Mouse (Mus musculus) limb, embryonic 11.5 days (tissue): ENCODE measurements around the gene Gnmt. TPM values are rescaled to one million over a fixed set of nuclear protein-coding genes. Genes with fewer than 3 reads are reported as not detected.

ENCODE experiments used
- ATAC-seq: fragments of 200-750 bp; cut with Nextera tagmentation; 2 replicates; pipeline ENCODE4 v1.8.0; 2017; ENCODE audit warnings: low read depth; ENCODE audit not compliant: insufficient number of reproducible peaks, low FRiP score, low TSS enrichment
- DNase-seq: peaks from one replicate; pipeline ENCODE4 v3.0.0-alpha.2; 2015; ENCODE audit warnings: low spot score
- H3K27ac ChIP-seq: fragments of 300-500 bp; sonication (generic); replicated peaks from 2 replicates; pipeline ENCODE4 v1.5.1; 2014; ENCODE audit warnings: low read depth, mild to moderate bottlenecking, low read length
- H3K27me3 ChIP-seq: fragments of 300-500 bp; sonication (generic); 2 replicates; pipeline ENCODE4 v1.6.1; 2014; ENCODE audit warnings: mild to moderate bottlenecking, low read length, mixed read lengths; ENCODE audit not compliant: control insufficient read depth, insufficient read depth
- H3K36me3 ChIP-seq: fragments of 300-500 bp; sonication (generic); 2 replicates; pipeline ENCODE4 v1.6.1; 2014; ENCODE audit warnings: mild to moderate bottlenecking, low read length, moderate library complexity, mixed read lengths; ENCODE audit not compliant: control insufficient read depth, insufficient read depth
- H3K4me1 ChIP-seq: fragments of 300-500 bp; sonication (generic); 2 replicates; pipeline ENCODE4 v1.6.1; 2014; ENCODE audit warnings: low read length, mixed read lengths; ENCODE audit not compliant: control insufficient read depth, insufficient read depth
- H3K4me2 ChIP-seq: fragments of 300-500 bp; sonication (generic); 2 replicates; pipeline ENCODE4 v1.6.1; 2014; ENCODE audit warnings: low read depth, mild to moderate bottlenecking, moderate library complexity; ENCODE audit not compliant: severe bottlenecking
- H3K4me3 ChIP-seq: fragments of 300-500 bp; sonication (generic); 2 replicates; pipeline ENCODE4 v1.5.1; 2014; ENCODE audit warnings: low read depth, low read length
- H3K9ac ChIP-seq: fragments of 300-500 bp; sonication (generic); 2 replicates; pipeline ENCODE4 v1.6.1; 2014; ENCODE audit warnings: mild to moderate bottlenecking, low read length
- H3K9me3 ChIP-seq: fragments of 300-500 bp; sonication (generic); 2 replicates; pipeline ENCODE4 v1.6.1; 2016; ENCODE audit warnings: low read length; ENCODE audit not compliant: control insufficient read depth
- WGBS: fragments of 180-500 bp; shearing (Covaris S2); extraction: QIAGEN DNeasy Blood & Tissue Kit; methylation state at CpG from one replicate; pipeline ENCODE4 v1.1.7; 2014; 5-methylcytosine and 5-hydroxymethylcytosine counted together
- polyA plus RNA-seq: library from polyadenylated mRNA; unstranded; fragments of >200 nt; fragmentation: Nextera tagmentation; extraction: Ambion mirVana; gene quantifications from 2 replicates; pipeline ENCODE4 v1.2.1, GENCODE M21; 2014

The Gnmt gene
- polyA plus RNA-seq, 1 experiment from 2014 or later, result 0.35 TPM

- Histone ChIP-seq H3K4me3 (no peak overlapping the region), H3K36me3 (peaks cover 10% of the 10 kb centered on the region; the same call in 1 of the 2 replicates), H3K9ac (no peak overlapping the region), H3K27me3 (no peaks in the 10 kb centered on the region), H3K27ac (no peak overlapping the region), H3K4me1 (no peaks in the 10 kb centered on the region), H3K4me2 (no peak overlapping the region), H3K9me3 (no peaks in the 10 kb centered on the region)
- WGBS, result 92% methylated on average over 2 of the region's 2 CpGs
- DNase-seq (no peak), ATAC-seq (no peak)
These were observed 37.6 kb downstream of the Gnmt start for GRCm38 (mm10) chr17:46691390-46691789.

DNA sequence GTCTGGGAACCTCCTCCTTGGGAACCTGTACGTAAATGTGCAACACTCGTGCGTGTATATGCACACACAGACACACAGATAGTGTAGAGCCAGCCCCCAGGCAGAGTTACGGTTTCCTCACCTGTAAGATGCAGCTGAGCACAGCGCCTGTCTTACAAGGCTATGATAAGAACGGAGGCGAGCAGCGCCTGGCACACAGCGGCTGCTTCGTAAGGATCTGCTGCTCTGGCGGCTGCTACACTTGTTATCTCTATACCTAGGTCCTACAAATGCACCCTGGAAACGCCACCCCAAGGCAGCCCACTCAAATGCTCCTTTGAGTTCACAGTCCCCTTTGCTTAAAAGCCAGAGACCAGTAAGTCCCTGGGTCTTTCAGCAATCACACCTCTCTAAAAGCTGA lies 38.3 kb downstream of the Gnmt start:
- Histone ChIP-seq H3K4me1 (no peaks in the 10 kb centered on the region), H3K9me3 (no peaks in the 10 kb centered on the region), H3K27me3 (no peaks in the 10 kb centered on the region), H3K27ac (no peak overlapping the region), H3K9ac (no peak overlapping the region), H3K36me3 (peaks cover 11% of the 10 kb centered on the region; the same call in 1 of the 2 replicates), H3K4me2 (no peak overlapping the region), H3K4me3 (no peak overlapping the region)
- DNase-seq (no peak), ATAC-seq (no peak)
- 93% methylated on average over 12 of the region's 12 CpGs for WGBS

DNA sequence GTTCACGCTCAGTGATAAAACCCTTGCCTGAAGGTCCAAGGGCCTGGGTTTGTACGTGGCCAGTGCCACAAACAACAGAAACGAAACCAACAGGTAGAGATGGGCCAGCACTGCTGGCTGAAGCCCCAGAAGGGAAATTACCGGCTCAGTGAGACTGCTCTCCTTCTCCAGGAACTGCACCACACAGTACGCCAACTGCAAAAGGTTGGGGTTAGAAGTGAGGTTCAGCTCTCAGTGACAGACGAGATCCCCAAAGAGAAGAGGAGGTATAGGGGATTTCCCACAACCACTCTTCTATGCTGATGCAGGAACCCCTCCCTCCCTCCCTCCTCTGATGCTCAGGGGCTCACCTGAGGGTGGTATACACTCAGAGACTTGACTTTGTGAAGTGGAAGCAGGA lies 43.1 kb downstream of the Gnmt start:
- Histone ChIP-seq H3K9me3 (no peaks in the 10 kb centered on the region), H3K27ac (no peak overlapping the region), H3K4me3 (no peak overlapping the region), H3K27me3 (no peaks in the 10 kb centered on the region), H3K9ac (no peak overlapping the region), H3K36me3 (peaks cover 38% of the 10 kb centered on the region), H3K4me1 (peaks cover 4% of the 10 kb centered on the region; the same call in 1 of the 2 replicates), H3K4me2 (no peak overlapping the region)
- 92% methylated on average over 6 of the region's 6 CpGs for WGBS
- ATAC-seq (no peak), DNase-seq (no peak)

- Histone ChIP-seq H3K36me3 (peaks cover 43% of the 10 kb centered on the region), H3K4me3 (no peak overlapping the region)
- 83% methylated on average over 16 of the region's 16 CpGs for WGBS
These were observed 46.1 kb downstream of the Gnmt start for GRCm38 (mm10) chr17:46682654-46683389.

DNA sequence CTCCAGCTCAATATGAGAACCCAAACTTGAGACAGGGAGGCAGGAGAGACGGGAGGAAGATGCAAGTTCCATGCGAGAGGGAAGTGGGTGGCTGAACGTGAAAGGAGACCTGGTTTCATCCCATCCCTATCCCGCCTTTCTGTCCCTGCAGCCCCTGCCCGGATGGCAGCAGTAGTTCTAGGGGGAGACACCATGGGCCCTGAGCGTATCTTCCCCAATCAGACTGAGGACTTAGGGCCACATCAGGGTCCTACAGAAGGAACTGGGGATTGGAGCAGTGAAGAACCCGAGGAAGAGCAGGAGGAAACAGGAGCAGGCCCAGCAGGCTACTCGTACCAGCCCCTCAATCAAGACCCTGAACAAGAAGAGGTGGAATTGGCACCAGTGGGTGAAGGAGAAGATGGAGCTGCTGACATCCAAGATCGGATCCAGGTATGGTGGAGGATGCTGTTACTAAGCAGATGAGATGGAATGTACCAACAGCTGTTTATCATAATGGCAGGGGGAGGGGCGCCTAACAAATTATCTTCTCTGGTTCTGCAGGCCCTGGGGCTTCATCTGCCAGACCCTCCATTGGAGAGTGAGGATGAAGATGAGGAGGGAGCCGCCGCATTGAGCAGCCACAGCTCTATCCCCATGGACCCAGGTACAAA lies 47.4 kb downstream of the Gnmt start:
- H3K4me3 ChIP-seq, result peak overlapping the region; percentile 88
- peak overlapping the region; percentile 83 for H3K4me2 ChIP-seq
- DNase-seq, result no peak
- peaks cover 17% of the 10 kb centered on the region for H3K4me1 ChIP-seq
- WGBS, result 26% methylated on average over 12 of the region's 12 CpGs
- peak overlapping the region; percentile 47 for H3K9ac ChIP-seq
- H3K36me3 ChIP-seq, result peaks cover 42% of the 10 kb centered on the region
- no peak for ATAC-seq
- no peaks in the 10 kb centered on the region for H3K27me3 ChIP-seq
- H3K27ac ChIP-seq, result no peak overlapping the region; the same call in 1 of the 2 replicates
- H3K9me3 ChIP-seq, result no peaks in the 10 kb centered on the region

More at GRCm38 (mm10) chr17:46682654-46683389, 46.1 kb downstream of the Gnmt start:
- DNase-seq (no peak), ATAC-seq (no peak)
- no peak overlapping the region for H3K4me2 ChIP-seq
- H3K9me3 ChIP-seq, result no peaks in the 10 kb centered on the region
- H3K27ac ChIP-seq, result no peak overlapping the region
- H3K27me3 ChIP-seq, result no peaks in the 10 kb centered on the region
- peaks cover 17% of the 10 kb centered on the region for H3K4me1 ChIP-seq
- no peak overlapping the region for H3K9ac ChIP-seq

DNA sequence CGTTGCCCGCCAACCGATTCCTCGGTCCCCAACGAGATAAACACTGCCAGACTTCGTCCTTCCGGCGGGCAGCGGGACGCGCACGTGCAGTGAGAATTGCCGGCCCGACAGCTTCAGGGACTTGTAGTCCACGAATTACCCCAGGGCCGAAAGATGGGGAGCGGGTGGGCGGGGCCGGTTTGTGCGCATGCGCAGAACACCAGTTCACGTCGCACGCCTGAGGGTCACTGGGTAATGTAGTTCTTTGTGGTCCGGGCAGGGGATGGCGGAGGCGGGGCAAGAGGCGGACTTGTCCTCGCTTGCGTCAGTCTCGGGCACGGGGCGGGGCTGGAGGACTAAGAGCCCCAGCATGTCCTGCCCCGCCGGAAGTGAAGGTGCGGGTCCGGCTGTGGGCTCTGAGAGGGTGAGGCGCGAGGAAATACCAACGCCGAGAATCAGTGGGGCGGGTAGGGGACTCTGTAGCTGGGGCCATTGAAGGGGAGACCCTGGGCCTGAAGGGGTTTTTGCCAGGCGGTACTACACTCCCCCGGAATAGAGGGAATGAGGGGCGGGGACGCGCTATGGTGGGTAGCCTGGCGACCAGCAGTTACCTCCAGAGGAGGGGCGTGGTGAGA lies 48.1 kb downstream of the Gnmt start, which contains the start of gene Klhdc3:
TSS of gene Klhdc3 (minus strand) at position 155 of the 614 bp plus-strand sequence.
- Histone ChIP-seq H3K9ac (peak within 1 kb of the TSS; percentile 70), H3K4me1 (peaks cover 17% of the 10 kb centered on the region), H3K4me3 (peak within 1 kb of the TSS; percentile 88), H3K27ac (peak within 1 kb of the TSS; percentile 88), H3K4me2 (peak within 1 kb of the TSS; percentile 83), H3K9me3 (no peaks in the 10 kb centered on the region), H3K27me3 (no peaks in the 10 kb centered on the region), H3K36me3 (peaks cover 48% of the 10 kb centered on the region)
- under 1% methylated on average over 48 of the region's 49 CpGs for WGBS
- peak; percentile 97 for ATAC-seq
- DNase-seq, result peak; percentile 100

- ATAC-seq (peak; percentile 2), DNase-seq (peak; percentile 71)
- H3K27me3 ChIP-seq, result no peaks in the 10 kb centered on the region
- H3K9ac ChIP-seq, result peak overlapping the region; percentile 70
- H3K9me3 ChIP-seq, result no peaks in the 10 kb centered on the region
- H3K27ac ChIP-seq, result peak overlapping the region; percentile 88
- peaks cover 41% of the 10 kb centered on the region for H3K36me3 ChIP-seq
- peak overlapping the region; percentile 83 for H3K4me2 ChIP-seq
- H3K4me1 ChIP-seq, result peaks cover 17% of the 10 kb centered on the region
- peak overlapping the region; percentile 88 for H3K4me3 ChIP-seq
- under 1% methylated on average over 34 of the region's 34 CpGs for WGBS
These were observed 48.9 kb downstream of the Gnmt start for GRCm38 (mm10) chr17:46679843-46680759.
